Mouse (Mus musculus) right cerebral cortex, postnatal 36 days (tissue): ENCODE results near the gene Stub1.
A peak's percentile ranks its signal among the peaks of the same experiment; 100 is the strongest.
"Not testable (repeated sequence)": the region's sequence is repeated elsewhere in the genome, so short reads cannot be mapped to it uniquely, and the experiment has no call there.

Experiments
- DNase-seq, 2 experiments: peaks; one replicate each; pipeline ENCODE4 v3.0.0; 2022; ENCODE audit warnings: low spot score in 2 of 2, mixed read lengths in 1 of 2

Stub1 gene

DNA sequence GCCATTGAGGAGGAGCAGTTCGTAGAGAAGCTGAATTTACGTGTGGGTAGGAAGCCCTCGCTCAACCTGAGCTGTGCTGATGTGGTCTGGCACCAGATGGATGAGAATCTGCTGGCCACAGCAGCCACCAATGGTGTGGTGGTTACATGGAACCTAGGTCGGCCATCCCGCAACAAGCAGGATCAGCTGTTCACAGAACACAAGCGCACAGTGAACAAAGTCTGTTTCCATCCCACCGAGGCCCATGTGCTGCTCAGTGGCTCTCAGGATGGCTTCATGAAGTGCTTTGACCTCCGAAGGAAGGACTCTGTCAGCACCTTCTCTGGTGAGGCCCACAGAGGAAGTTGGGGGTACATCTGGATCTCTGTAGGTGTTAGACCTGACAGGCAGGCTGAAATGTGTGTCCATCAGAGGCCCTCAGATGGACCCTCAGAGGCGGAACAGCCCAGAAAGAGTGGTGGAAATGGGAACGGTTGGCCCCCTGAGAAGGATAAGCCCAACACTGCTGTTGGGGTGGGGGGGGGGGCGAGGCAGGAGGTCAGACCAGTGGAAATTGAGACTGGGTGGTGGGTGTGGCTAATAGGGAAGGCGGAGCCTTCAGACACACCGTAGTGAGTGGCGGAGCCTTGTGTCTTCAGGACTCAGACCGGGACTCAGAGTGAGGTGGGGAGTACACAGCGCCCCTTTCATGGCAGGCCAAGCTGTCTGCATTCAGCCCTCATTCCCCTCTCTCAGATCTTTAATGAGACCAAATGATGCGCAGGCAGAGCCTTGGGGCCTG is 8.7 kb downstream of the Stub1 start:
- no peak for DNase-seq

GRCm38 (mm10) chr17:25823452-25823851 is 9.8 kb downstream of the Stub1 start, which contains the start of gene Wdr24:
Gene Wdr24 (plus strand): TSS chr17:25823627.
- peak in 1 of 2 experiments; percentile 71 for DNase-seq

GRCm38 (mm10) chr17:25818851-25819780 is 14.1 kb downstream of the Stub1 start:
- no peak for DNase-seq

DNA sequence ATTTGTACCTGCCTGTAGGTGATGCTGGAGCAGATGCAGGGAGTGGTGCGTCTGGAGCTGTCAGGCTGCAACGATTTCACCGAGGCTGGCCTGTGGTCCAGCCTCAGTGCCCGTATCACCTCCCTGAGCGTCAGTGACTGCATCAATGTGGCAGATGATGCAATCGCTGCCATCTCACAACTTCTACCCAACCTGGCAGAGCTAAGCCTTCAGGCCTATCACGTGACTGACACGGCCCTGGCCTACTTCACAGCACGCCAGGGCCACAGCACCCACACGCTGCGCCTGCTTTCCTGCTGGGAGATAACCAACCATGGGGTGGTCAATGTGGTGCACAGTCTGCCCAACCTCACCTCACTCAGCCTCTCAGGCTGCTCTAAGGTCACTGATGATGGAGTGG is 15.5 kb downstream of the Stub1 start:
- DNase-seq, result no peak

GRCm38 (mm10) chr17:25813471-25813870 is 19.7 kb downstream of the Stub1 start:
- DNase-seq, result peak; percentile 88 to 92

- DNase-seq, result no peak
These were observed 22.3 kb downstream of the Stub1 start for GRCm38 (mm10) chr17:25810890-25811289.

DNA sequence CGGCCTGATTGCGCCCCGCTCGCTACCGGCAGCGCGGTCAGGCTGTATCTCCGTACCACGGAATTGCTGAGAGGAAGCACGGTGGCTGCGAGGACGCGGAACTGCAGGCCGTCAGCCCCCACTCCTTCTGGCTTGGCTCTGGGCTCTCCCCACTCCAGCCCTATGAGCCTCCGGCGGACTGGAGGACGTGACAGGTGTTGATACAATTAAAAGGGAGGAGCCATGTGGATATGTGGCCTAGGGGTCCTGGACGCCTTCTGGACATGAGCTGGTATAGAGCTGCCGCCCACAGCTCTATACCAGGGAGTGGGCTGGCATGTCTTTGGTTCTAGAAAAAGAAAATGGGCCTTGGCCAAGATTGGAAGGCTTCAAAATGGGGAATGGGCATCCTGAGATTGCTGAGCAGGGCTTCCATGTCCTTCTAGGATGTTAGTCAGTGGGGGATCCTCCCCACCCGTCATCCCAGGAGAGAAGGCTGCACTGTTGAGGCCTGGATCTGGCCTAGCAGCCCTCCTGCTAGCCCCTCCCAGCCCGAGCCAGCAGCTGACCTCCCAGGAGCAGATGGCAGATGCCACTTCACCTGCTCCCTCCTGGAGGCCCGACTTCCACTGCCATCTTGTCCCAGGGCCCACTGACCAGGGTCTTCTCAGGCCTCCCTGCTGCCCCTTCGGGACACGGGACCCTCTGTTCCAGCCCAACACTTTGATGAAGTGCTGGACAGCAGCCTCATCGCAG is 23.4 kb downstream of the Stub1 start:
- DNase-seq, result no peak

DNA sequence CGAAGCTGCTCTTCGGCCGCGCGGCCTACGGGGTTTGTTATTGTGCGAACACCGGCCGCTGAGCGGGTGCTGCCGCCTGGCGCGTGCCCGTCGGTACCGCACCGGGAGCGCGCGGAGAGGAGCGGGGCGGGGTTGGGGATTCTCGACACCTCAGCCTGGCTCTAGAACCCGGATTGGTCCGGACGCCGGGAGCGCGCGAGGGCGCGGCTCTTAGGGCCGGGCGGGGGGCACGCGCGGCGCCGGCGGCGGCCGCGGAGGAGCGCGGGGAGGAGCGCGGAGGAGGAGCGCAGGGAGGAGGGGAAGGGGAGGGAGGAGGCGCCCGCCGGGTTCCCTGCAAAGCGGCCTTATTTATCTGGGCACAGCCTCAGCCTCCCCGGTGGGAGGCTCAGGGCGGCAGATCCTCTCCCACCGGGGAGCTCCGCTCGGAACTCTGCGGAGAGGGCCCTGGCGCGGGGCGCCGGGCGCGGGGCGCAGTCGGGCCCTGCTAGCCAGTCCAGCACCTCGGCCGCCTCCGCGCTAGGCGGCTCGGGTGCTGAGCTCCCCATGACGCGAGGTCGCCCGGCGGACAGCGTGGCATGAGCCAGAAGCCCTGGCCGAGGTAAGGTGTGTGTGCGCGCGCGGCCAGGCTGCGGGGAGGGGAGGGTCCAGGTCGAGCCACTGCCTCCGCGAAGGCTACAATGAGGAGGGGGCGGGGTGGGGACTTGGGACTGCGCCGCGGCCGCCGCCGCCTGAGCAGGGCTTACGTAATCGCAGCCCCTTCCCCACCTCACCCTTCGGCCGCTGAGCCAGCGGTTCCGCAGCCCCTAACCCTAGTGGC is 24.2 kb downstream of the Stub1 start, which contains the start of gene Fbxl16:
Gene Fbxl16, plus strand, starts transcription at position 297 of the 817 bp plus-strand sequence.
- DNase-seq, result peak; percentile 87 to 90

GRCm38 (mm10) chr17:25808028-25808427 is 25.2 kb downstream of the Stub1 start:
- no peak for DNase-seq

- DNase-seq, result not testable (repeated sequence)
These were observed 25.8 kb downstream of the Stub1 start for GRCm38 (mm10) chr17:25807452-25807851.

GRCm38 (mm10) chr17:25806507-25806906 is 26.7 kb downstream of the Stub1 start:
- no peak for DNase-seq

DNA sequence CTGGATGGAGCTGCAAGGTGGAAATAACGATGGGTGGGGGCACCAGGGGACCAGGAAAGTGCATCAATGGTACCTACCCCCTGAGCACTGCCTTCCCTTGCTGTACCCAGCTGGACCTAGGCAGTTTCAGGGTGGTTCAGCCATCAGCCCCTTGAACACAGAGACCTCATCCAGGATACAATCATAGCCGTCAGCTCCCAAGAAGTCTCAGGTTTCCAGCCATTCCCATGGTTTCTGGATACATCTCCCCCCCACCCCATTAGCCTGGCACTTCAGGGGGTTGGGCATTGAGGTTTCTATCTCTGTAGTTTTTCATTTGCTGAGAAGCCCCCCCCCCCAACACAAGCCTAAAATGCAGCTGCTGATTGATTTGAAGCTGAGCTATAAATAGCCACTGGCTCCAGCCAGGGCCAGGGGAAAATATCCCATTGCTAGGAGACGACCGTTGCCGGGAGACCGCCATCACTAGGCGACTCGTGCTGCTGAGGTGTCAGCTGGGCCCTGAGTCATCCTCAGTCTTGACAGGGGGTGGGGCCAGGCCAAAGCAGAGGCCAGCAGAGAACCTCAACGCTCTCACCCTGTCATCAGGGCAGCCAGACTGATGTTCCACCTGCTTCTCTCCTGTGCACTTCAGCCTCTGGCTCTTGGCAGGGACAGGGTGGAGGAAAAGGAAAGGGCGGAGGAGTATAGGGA is 30.2 kb downstream of the Stub1 start:
- DNase-seq, result peak; percentile 87 to 88

- DNase-seq, result peak in 1 of 2 experiments; percentile 61
These were observed 32.2 kb downstream of the Stub1 start for GRCm38 (mm10) chr17:25801029-25801428.

GRCm38 (mm10) chr17:25796951-25797369 is 36.2 kb downstream of the Stub1 start, which contains the start of gene Metrn:
Gene Metrn (minus strand): TSS chr17:25797136.
- peak in 1 of 2 experiments; percentile 63 for DNase-seq

- DNase-seq, result no peak
These were observed 36.9 kb downstream of the Stub1 start for GRCm38 (mm10) chr17:25796211-25796771.

- peak; percentile 66 to 73 for DNase-seq
These were observed 37.6 kb downstream of the Stub1 start, which contains the start of gene AC134908.4 for GRCm38 (mm10) chr17:25795609-25796092. Gene AC134908.4 (minus strand): TSS chr17:25795659.

- no peak for DNase-seq
These were observed 38.2 kb downstream of the Stub1 start for GRCm38 (mm10) chr17:25794998-25795397.

DNA sequence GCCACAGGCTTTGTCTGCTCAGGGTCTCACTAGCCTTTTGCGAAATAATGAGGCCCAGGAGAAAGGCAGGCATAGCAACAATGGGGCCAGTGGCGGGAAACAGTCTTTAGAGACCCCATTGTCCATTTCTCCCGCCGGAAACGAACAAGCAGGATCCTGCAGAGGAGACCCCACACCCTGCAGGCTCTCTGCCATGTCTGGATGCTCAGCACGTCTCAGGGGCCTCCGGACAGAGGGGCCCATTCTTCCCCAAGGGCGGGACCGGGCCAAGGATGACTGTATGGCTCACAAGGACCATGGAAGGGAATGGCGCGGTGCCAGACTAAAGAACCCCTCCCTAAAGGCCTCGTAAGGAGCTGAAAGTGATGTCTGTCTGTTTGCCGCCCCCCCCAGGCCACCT is 39.0 kb downstream of the Stub1 start:
- no peak for DNase-seq

- DNase-seq, result peak; percentile 56 to 66
These were observed 40.6 kb downstream of the Stub1 start, which contains the start of gene Fam173a for GRCm38 (mm10) chr17:25792615-25793014. Gene Fam173a (minus strand): TSS chr17:25792901.
